Mouse (Mus musculus): Measurements from ENCODE around the gene Ccdc96.

The Ccdc96 gene

GRCm38 (mm10) chr5:36463391-36463790 is 21.0 kb upstream of the Ccdc96 start:
- ChIA-PET POLR2A (interaction anchor here in 3 of 4 experiments (1.0 to 7.7 kb wide), 12 partner anchors 9 to 276 kb away, joined by 3 to 194 read pairs (median 18); partner anchors contain the start of genes Ccdc96 (in 3 of the 3) and Tada2b (in 3 of the 3)), CTCF (interaction anchor here in 3 of 4 experiments (0.5 to 4.3 kb wide), 14 partner anchors 9 to 430 kb away, joined by 3 to 28 read pairs (median 4); partner anchors contain the start of gene Sorcs2 (in 1 of the 3))

- ChIA-PET CTCF (interaction anchor here in 3 of 4 experiments (0.5 to 2.6 kb wide), 30 partner anchors 9 to 482 kb away, joined by 3 to 43 read pairs (median 4); partner anchors contain the start of genes Man2b2 (in 2 of the 3), Sorcs2 (in 2 of the 3) and Ccdc96 (in 1 of the 3)), POLR2A (interaction anchor here (0.5 to 7.7 kb wide), 123 partner anchors 9 to 1221 kb away, joined by 3 to 194 read pairs (median 4); partner anchors contain the start of genes Ccdc96 (in 3 of the 4), Tada2b (in 3 of the 4), Mrfap1 (in 2 of the 4) and Tbc1d14 (in 2 of the 4))
Measured at GRCm38 (mm10) chr5:36464709-36465661, 19.4 kb upstream of the Ccdc96 start, which contains the start of gene Grpel1. Grpel1 (plus strand) TSS chr5:36464998.

GRCm38 (mm10) chr5:36465889-36466288 is 18.5 kb upstream of the Ccdc96 start:
- POLR2A ChIA-PET = interaction anchor here in 3 of 4 experiments (0.6 to 7.7 kb wide), 37 partner anchors 9 to 1222 kb away, joined by 3 to 194 read pairs (median 9); partner anchors contain the start of genes Ccdc96 (in 3 of the 3), Tada2b (in 3 of the 3), Tbc1d14 (in 2 of the 3) and Bloc1s4 (in 1 of the 3)
- CTCF ChIA-PET = interaction anchor here in 2 of 4 experiments (0.5 to 2.6 kb wide), 6 partner anchors 8 to 432 kb away, joined by 3 to 43 read pairs (median 6); partner anchors contain the start of gene Man2b2 (in 1 of the 2)

GRCm38 (mm10) chr5:36471206-36471605 is 13.2 kb upstream of the Ccdc96 start:
- ChIA-PET CTCF (interaction anchor here in 1 of 4 experiments (1.2 kb wide), 1 partner anchor 268 kb away, joined by 4 read pairs; no protein-coding TSS in a partner anchor), POLR2A (interaction anchor here in 2 of 4 experiments (4.6 to 5.1 kb wide), 2 partner anchors 10 to 12 kb away, joined by 23 to 38 read pairs; partner anchors contain the start of gene Tada2b (in 1 of the 2))

DNA sequence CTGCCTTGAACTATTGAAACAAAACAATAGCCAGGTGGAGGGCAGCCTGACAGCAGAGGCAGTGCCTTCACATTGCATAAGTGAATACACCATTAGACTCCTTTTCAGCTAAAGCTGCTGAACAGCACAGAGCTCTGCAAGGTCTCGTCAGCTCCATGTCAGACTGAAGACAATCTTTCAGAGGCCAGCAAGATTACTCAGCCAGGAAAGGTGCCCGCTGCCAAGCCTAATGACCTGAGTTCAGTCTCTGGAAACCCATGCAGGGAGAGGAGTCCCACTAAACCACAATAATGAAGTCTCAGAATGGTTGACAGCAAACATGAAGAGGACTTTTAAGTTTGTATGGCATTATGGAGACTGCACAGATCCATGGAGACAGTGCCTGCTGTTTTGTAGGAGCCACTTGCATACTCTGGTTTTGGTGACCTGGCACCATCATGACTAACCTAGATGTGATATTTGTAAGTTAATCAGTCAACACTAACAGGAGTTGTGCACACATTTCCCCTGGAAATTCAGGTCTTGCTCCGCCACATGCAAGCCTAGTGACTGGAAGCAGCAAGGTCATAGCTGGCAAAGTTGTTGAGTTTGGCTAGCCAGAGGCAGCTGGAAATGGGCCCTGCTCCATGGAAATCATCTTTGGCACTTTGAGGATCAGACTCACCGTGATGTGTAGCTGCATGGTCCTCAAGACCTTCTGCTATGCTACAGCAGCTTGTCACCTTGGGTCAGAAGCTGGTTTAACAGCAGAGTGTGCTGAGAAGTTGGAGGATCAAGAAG is 11.3 kb upstream of the Ccdc96 start:
- CTCF ChIA-PET = interaction anchor here (0.6 to 2.4 kb wide), 16 partner anchors 8 to 523 kb away, joined by 3 to 43 read pairs (median 4); partner anchors contain the start of genes Tada2b (in 2 of the 4), Ccdc96 (in 1 of the 4) and Grpel1 (in 1 of the 4)
- POLR2A ChIA-PET = interaction anchor here in 3 of 4 experiments (1.0 to 18.5 kb wide), 18 partner anchors 8 to 129 kb away, joined by 3 to 194 read pairs (median 6); partner anchors contain the start of genes Grpel1 (in 3 of the 3), Tada2b (in 3 of the 3) and Ccdc96 (in 1 of the 3)

- POLR2A ChIA-PET = interaction anchor here in 3 of 4 experiments (0.6 to 18.5 kb wide), 20 partner anchors 8 to 607 kb away, joined by 3 to 194 read pairs (median 4); partner anchors contain the start of genes Grpel1 (in 3 of the 3), Tada2b (in 3 of the 3) and Ccdc96 (in 1 of the 3)
- CTCF ChIA-PET = interaction anchor here (0.5 to 2.4 kb wide), 28 partner anchors 8 to 346 kb away, joined by 3 to 43 read pairs (median 4); partner anchors contain the start of genes Grpel1 (in 3 of the 4), Tada2b (in 3 of the 4), Ccdc96 (in 2 of the 4) and Sorcs2 (in 1 of the 4)
Measured at GRCm38 (mm10) chr5:36474283-36474682, 10.1 kb upstream of the Ccdc96 start.

GRCm38 (mm10) chr5:36477486-36477885 is 6.9 kb upstream of the Ccdc96 start:
- POLR2A ChIA-PET = interaction anchor here in 3 of 4 experiments (1.0 to 18.5 kb wide), 6 partner anchors 12 to 235 kb away, joined by 3 to 194 read pairs (median 4); partner anchors contain the start of gene Grpel1 (in 2 of the 3)
- CTCF ChIA-PET = interaction anchor here in 1 of 4 experiments (0.7 to 1.2 kb wide), 2 partner anchors 13 to 262 kb away, joined by 3 read pairs; partner anchors contain the start of gene Grpel1

DNA sequence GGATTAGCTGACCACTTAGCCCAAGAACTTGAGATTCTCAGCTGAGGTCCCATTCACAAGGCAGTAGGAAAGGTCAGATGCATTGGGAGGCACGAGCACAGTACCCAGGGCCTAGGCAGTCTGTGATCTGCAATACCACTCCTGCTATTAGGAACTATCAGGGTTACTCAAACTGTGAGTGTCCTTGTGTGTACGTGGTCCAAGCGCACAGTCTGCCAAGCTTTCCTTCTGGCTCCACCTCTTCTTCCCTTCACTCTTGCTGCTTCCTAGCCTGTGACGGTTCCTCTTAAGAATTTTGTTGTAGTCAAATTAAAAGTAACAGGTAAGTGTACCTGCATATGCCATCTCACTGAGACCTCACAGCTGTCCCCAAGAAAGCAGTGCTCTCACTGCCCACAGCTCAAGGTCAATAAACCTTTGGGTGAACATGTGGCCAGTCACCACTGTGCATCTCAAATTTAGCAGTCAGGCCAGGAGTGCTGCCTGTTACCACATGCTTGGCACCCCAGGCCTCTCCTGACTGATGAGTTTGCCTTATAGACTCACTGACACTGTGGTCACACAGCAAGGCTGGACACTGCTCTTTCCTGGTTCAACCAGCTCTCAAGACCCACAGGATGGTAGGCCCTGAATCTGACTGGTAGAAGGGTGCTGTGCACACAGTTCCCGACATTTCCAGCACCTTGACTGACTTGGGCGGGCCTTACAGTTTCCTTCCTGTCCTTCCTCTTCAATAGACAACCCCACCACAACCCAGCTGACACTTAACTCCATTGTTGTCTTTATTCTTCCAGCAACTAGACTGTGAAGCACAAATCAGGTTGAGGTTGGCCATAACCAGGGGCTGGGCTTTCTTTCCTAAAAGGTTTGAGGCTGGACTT is 5.6 kb upstream of the Ccdc96 start:
- ChIA-PET CTCF (interaction anchor here in 1 of 4 experiments (1.8 kb wide), 1 partner anchor 16 kb away, joined by 4 read pairs; no protein-coding TSS in a partner anchor), POLR2A (interaction anchor here in 2 of 4 experiments (5.7 to 18.5 kb wide), 3 partner anchors 8 to 15 kb away, joined by 38 to 194 read pairs (median 171); partner anchors contain the start of gene Grpel1 (in 2 of the 2))

DNA sequence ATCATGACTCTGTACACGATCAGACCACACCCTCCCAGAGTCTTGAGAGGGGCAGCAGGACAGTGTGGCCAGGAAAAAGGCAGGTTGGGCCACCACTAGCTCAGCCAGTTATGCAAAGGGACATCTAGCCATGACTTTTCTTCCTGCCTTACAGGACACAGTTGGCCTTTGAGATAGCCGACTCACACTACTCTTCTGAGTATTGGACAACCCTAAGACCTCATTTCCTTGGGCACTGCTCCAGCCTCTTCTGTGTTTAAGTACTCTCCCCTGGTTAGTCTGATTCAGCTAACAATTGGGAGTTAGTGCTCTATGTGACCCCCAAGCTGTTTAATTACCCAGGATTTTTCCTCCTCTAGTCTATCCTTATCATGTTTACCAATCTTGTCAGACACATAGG is 4.7 kb upstream of the Ccdc96 start:
- CTCF ChIA-PET = interaction anchor here in 2 of 4 experiments (0.5 to 1.8 kb wide), 2 partner anchors 17 to 125 kb away, joined by 3 to 4 read pairs; no protein-coding TSS in a partner anchor
- POLR2A ChIA-PET = interaction anchor here in 3 of 4 experiments (1.7 to 18.5 kb wide), 4 partner anchors 9 to 16 kb away, joined by 6 to 194 read pairs (median 104); partner anchors contain the start of gene Grpel1 (in 3 of the 3)

- CTCF ChIA-PET = interaction anchor here in 2 of 4 experiments (1.0 to 2.2 kb wide), 4 partner anchors 10 to 101 kb away, joined by 3 to 8 read pairs (median 4); partner anchors contain the start of gene Grpel1 (in 1 of the 2)
- POLR2A ChIA-PET = interaction anchor here in 3 of 4 experiments (0.8 to 18.5 kb wide), 10 partner anchors 10 to 102 kb away, joined by 3 to 194 read pairs (median 5); partner anchors contain the start of gene Grpel1 (in 3 of the 3)
Measured at GRCm38 (mm10) chr5:36480398-36480797, 4.0 kb upstream of the Ccdc96 start.

- POLR2A ChIA-PET = interaction anchor here in 3 of 4 experiments (0.8 to 18.5 kb wide), 11 partner anchors 8 to 101 kb away, joined by 3 to 194 read pairs (median 6); partner anchors contain the start of gene Grpel1 (in 3 of the 3)
- CTCF ChIA-PET = interaction anchor here in 3 of 4 experiments (0.6 to 2.2 kb wide), 7 partner anchors 11 to 262 kb away, joined by 3 to 8 read pairs (median 4); partner anchors contain the start of gene Grpel1 (in 1 of the 3)
Measured at GRCm38 (mm10) chr5:36481114-36481513, 3.3 kb upstream of the Ccdc96 start.

DNA sequence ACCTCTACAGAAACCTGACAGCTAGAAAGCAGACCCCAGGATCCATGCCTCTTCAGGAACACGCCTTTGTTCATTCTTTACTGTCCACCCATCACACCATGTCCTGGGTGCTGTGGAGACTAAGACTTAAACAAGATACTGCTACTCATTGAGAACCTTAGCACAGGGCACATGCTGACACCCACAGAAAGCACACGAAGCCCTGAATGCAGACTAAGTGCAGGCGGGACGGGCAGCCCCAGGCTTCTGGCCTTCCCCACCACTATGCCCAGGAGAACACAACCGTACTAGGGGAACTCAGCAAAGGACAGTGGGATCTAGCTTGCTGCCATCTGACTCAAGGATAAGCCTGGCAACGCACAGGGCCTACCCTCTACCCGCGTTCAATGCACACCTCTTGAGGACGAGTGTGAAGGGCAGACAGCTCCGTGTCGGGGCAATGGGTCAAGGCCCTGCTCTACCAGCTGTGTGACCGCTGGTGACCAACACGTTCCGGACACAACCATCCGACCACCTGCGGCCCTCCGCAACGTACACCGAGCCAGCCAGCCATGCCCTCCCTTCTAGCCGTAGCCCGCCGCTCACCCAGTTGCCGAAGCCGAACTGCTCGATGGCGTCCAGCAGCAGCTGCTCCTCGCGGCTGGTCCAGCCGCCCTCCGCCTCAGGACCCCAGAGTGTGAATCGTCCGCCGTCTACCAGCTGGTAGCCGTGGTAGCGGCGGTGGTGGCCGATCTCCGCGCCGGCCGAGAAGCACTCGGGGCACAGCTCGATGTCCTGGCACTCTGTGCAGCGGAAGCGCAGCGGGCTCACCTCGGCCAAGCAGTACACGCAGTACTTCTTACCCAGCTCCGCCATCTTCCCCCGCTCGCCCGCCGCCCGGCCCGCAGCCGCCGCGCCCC is 936 bp upstream of the Ccdc96 start:
- ChIA-PET CTCF (interaction anchor here (0.5 to 2.2 kb wide), 15 partner anchors 9 to 370 kb away, joined by 3 to 12 read pairs (median 4); partner anchors contain the start of gene Grpel1 (in 2 of the 4)), POLR2A (interaction anchor here (0.6 to 18.5 kb wide), 19 partner anchors 9 to 256 kb away, joined by 3 to 194 read pairs (median 9); partner anchors contain the start of gene Grpel1 (in 4 of the 4))

GRCm38 (mm10) chr5:36485306-36485705 is 918 bp downstream of the Ccdc96 start:
- CTCF ChIA-PET = interaction anchor here in 2 of 4 experiments (1.6 kb wide), 2 partner anchors 13 to 21 kb away, joined by 3 to 7 read pairs; partner anchors contain the start of gene Grpel1 (in 1 of the 2)
- POLR2A ChIA-PET = interaction anchor here in 3 of 4 experiments (1.0 to 18.5 kb wide), 10 partner anchors 10 to 97 kb away, joined by 3 to 194 read pairs (median 6); partner anchors contain the start of gene Grpel1 (in 3 of the 3)

DNA sequence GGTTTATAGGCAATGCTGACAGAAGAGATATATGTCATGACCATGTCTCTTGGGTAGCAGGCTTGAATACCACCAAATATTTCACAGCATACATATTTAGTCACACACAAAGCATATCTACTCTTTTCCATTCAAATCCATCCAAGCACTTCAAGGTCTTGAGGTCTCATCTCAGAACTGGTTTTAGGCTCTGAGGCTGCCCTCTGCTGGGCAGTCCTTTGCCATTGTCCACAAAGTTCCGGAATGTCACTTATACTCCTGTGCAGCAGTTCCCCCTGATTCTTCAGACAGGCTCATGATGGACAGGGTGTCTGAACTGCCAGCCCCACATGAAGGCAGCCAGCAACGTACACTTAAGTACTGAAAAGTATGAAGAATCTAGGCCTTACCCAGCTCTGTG is 4.8 kb downstream of the Ccdc96 start:
- ChIA-PET CTCF (interaction anchor here (0.5 to 1.5 kb wide), 7 partner anchors 15 to 613 kb away, joined by 3 to 4 read pairs (median 3); partner anchors contain the start of gene Grpel1 (in 1 of the 4)), POLR2A (interaction anchor here in 3 of 4 experiments (0.5 to 18.5 kb wide), 8 partner anchors 14 to 375 kb away, joined by 3 to 194 read pairs (median 4); partner anchors contain the start of gene Grpel1 (in 3 of the 3))
